Comparison of ENCODE assay signal across 17 mouse cellular contexts in the genomic region with DNA sequence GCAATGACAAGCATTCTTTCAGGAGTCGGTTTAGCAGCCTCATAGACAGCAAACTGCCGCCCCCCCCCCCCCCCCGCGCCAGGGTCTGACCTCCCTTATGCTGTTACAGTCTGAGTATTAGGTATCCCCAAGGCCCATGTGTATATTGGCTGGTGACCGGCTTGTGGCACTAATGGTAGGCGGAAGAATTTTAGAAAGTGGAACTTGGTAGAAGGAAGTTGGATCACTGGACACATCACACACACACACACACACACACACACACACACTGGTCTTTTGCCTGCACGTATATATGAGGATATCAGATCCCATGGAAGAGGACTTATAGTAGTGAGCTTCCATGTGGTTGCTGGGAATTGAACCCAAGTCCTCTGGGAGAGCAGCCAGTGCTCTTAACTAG. TPM values are rescaled to one million over a fixed set of nuclear protein-coding genes. Genes with fewer than 3 reads are reported as not detected.
"Had no signal": no experiment of that assay in that cellular context is flagged by ENCODE, and none has a peak within 500 bp of the region (broad histone marks: within the 10 kb centered on the region; RNA-seq: fewer than 3 reads in every experiment).

No protein-coding gene starts in this region.

- DNase-seq: forebrain, postnatal 0 days; gastrocnemius, adult 2 months; gastrocnemius, postnatal 10 days; gastrocnemius, postnatal 25 days; heart, adult 11 months; heart, adult 2 months; heart, postnatal 14 days; heart, postnatal 36 days; kidney, adult 11 months; kidney, adult 2 months; kidney, adult 9 months; kidney, postnatal 14 days; kidney, postnatal 36 days; layer of hippocampus, adult 9-11 months; liver had no signal

- ATAC-seq: forebrain, postnatal 0 days; hindbrain, postnatal 0 days; intestine, embryonic 16.5 days had no signal

RNA-seq across cellular contexts. Expression of a gene that starts 24.6 kb away (rescaled TPM):
- total RNA-seq: gastrocnemius, adult 2 months; gastrocnemius, postnatal 10 days; gastrocnemius, postnatal 25 days; hindbrain, postnatal 0 days had no signal

RNA-seq across cellular contexts. Expression of a gene that starts 33.1 kb away (rescaled TPM):
- total RNA-seq: hindbrain, postnatal 0 days had no signal
